Mouse (Mus musculus): ENCODE measurements around the gene Pdlim7.

The Pdlim7 gene

DNA sequence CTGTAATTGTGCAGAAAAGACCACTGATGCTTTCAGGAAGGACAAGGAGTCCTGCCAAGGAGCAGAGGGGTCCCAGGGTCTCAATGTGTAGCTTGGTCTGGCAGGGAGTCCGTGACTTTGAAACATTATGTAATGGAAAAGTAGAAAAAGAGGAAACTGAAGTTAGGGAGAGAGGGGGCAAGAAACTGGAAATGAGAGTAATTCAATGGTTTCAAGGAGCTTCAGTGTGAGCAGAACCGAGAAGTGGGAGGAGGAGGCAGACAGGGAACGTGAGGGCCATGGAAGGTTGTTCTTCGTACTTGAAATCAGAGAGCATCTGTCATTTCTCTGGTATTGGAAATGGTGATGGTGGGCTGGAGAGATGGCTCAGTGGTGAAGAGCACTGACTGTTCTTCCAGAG is 6.1 kb upstream of the Pdlim7 start:
- DNase-seq, result no peak

GRCm38 (mm10) chr13:55516955-55517354 is 3.5 kb upstream of the Pdlim7 start:
- DNase-seq, result peak; percentile 94

- DNase-seq, result no peak
Measured at GRCm38 (mm10) chr13:55513828-55514227, 352 bp upstream of the Pdlim7 start.

DNA sequence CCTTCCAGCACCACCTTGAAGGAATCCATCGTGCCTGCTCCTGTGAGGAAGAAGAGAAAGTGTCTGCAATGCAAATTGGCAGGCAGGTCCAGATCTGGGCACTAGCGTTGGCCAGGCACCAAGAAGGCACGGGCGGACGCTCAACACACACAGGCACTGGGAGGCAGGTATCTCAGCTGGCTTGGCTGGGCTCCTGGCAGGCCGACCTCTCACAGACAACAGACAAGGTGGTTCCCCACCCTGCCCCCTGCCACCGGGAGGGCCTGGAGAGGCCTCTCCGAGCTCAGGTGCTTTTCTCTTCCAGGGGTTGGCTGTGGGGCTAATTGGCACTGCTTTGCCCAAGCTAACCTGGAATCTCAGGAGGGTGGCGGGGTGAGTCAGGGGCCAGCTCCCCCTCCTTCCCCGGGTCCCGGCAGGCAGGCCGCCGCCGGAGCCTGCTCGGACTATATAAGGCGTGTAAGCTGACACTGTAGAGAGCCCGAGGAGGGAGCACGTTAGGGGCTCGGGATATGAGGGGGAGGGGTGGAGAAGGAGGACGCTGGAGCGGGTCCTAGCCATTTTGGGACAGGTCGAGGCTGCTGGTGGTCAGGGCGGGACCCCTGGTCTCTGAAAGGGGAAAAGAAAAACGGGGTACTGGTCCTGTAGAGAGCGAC is 971 bp downstream of the Pdlim7 start:
- DNase-seq, result peak; percentile 79

DNA sequence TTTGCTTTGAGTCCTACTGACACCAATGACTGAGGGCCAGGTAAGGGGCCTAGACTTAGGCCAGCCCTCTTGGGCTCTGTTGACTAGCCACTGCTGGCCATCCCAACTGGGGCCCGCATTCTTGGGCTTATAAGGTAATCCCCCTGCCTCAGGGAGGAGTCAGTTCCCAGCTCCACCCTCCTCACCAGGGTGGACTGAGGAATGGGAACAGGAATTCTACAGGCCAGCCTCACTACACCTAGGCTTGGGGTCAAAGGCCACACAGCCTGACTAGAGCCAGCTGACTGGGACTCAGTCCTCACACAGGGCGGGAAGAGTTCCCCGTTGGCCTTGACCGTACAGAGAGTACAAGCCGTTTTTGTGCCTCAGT is 2.0 kb downstream of the Pdlim7 start:
- peak; percentile 47 for DNase-seq

DNA sequence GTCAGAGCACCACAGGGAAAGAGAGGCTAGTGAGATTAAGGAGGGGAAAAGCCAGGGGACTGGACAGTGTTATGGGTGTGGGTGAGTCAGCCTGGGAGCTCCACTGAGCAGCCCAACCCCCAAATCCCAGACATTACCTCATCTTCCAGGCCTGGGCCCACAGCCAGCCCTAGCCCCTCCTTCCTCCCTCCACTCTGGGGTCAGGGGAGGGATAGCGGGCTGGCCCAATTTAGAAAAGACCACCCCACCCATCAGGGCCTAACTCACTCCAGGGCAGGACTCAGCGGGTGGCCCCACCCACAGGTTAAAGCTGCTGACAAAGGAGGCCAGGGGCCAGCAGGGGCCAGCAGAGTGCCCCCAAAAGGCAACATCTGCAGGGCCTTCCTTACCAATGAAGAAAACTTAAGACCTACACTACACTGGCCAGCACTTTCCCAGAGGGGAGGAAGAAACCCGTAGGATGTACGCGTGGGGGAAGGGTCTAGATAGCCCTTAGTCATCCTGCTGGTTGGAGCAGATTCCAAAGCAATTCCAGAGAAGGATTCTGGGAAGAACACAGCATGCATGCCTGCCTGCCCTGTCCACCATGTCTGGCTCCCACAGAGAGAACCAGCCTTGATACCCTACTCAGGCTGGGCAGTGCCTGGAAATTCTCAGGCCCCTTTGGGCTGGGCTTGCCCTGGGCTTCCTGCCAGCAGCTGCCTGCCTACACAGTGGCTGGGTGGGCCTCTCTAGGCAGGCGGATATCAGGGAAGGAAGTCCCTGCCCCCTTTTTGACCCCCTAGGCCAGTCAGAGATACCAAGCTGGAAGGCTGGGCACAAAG is 2.6 kb downstream of the Pdlim7 start:
- peak; percentile 89 for DNase-seq

- no peak for DNase-seq
Measured at GRCm38 (mm10) chr13:55510332-55510667, 3.2 kb downstream of the Pdlim7 start.

- no peak for DNase-seq
Measured at GRCm38 (mm10) chr13:55508531-55508930, 4.9 kb downstream of the Pdlim7 start.

DNA sequence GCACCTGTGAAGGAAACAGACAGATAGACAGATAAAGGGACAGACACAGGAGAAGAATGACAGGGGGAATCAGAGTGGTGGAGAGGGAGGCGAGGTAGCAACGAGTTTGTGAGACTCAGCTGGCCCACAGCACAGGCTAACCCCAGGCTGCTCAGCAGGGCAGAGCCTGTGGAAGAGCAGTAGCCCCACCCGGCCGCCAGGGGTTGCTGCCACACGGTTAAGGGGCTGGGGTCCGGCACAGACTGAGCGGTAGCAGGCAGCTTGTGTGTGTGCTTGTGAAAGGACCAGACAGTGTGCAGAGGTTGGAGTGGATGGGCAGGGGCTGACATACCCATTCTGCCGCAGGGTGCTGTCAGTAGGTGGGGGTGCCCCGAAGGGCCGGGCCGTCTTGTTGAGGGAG is 5.6 kb downstream of the Pdlim7 start:
- no peak for DNase-seq

- DNase-seq, result no peak
Measured at GRCm38 (mm10) chr13:55506697-55507096, 6.8 kb downstream of the Pdlim7 start.

DNA sequence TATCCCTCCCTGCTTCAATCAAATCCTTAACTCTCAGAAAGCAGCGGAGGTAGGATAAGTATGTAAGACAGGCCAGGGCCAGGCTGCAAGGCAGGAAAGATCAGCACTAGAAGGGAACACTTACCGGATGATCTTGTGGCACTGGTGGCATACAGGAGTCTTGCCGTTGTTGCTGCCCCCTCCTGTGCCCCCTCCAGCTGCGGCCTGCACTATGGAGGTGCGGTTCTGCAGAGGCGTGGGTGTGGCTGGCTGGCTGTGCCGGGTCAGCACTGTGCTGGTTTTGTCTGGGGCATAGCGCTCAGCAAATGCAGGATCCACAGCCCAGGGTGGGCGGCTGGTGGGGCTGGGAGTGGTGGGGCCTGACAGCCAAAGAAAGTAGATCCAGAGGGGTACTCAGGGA is 7.7 kb downstream of the Pdlim7 start:
- no peak for DNase-seq

DNA sequence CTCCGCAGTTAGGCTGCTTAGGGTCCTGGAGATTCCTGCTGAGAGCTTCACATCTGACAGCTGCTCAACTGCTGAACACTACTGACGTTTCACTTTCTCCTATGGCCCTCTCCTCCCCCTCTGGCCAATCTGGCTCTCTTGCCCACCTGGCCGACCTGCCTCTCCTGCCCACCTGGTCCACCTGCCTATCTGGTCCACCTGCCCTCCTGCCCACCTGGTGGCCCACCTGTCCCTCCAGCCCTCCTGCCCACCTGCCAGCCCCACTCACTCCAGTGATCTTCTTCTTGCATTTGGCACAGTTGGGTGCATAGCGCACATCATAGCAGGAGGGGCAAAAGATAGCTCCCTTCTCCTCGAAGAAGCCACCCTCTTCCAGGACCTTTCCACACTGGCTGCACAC is 9.1 kb downstream of the Pdlim7 start:
- DNase-seq, result no peak

DNA sequence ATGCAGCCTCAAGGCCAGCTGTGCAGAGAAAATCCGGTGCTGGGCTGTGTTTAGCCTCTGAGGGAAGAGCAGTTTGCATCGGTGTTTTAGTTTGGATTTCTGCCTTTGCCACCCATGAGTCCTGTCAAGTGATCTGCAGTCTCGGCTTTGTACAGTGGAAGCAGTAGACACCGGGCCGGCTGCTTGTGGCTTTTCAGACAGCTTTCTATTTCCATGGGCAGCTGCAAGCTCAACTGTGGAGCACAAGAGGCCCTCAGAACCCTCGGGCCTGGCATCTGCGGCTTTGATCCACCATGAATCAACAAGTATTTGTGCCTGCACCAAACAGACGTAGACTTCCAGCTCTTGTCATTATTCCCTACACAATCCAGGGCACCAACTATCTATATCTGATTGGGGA is 11.1 kb downstream of the Pdlim7 start:
- no peak for DNase-seq

DNA sequence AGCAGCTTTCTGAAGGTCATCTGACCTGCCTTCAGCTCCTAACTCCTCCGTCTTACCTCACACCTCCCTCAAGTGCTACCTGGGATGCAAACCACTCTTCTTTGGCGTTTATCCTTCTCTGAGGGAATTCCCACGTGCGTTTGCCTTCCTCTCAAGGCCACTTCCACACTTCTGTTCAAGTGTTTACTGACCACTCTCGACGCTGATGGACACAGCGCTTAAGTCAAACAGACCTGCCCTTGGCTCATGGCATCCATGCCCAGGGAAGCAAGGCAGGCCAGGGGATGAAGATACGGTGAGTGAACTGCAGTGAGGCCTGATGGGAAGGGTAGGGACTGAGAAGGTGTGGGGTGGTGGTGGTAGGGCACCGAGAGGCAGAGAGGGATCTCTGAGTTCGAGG is 12.9 kb downstream of the Pdlim7 start:
- DNase-seq, result no peak

DNA sequence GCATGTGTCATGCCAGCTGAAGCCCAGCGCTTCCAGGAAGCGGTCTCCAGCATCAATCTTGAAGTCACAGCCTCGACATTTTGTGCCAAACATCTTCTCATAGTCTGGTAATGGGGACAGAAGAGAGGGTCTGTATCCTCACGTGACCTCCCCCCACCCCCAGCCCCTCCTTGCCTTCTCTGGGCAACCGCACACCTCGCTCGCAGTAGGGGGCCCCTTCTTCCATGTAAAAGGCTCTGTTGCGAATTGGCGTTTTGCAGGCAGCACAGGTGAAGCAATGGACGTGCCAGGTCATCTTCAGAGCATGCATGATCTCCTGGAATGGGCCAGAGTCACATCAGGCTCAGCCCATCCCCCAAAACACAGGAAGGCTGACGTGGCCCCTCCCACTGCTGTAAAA is 14.6 kb downstream of the Pdlim7 start:
- no peak for DNase-seq

- no peak for DNase-seq
Measured at GRCm38 (mm10) chr13:55496661-55497060, 16.8 kb downstream of the Pdlim7 start.

DNA sequence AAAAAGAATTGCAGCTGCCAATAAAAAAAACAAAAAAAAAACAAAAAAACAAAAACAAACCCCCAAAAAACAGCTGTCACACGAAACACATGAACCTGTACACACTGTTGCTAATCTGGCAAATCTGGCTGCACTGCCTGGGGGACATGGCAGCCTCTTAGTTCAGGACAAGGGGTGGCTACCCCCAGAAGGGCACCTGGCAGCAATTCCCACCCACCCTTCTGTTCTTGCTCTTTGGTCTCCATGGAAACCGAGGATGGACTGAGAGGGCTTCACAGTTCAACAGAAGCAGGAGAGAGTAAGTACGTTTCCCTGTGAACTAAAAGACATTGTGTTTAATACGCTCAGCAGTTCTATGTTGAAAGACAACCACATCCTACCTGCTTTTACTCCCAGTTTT is 17.8 kb downstream of the Pdlim7 start:
- no peak for DNase-seq

GRCm38 (mm10) chr13:55494883-55495621 is 18.4 kb downstream of the Pdlim7 start:
- DNase-seq, result peak; percentile 40

DNA sequence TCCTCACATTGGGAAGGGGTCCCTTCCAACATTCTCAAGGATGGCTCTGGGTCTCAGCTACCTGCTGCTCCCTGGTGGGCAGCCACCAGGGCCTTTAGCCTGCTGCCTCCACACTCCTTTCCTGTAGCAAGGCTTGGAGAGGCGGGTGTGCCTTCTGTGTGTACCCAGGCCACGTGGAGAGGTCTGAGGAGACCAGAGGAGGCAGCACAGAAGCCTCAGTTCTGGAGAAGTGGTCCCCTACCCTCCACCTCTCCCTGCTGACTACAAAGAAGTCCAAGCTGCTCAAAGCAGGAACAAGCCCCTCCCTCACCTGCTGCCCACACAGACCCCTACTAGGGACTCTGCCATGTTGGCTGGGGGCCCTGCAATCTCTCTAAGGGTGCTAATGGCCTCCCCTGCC is 19.2 kb downstream of the Pdlim7 start:
- DNase-seq, result peak; percentile 6

- peak; percentile 85 for DNase-seq
Measured at GRCm38 (mm10) chr13:55487578-55488498, 25.6 kb downstream of the Pdlim7 start, which contains the start of gene Dbn1. Gene Dbn1 (minus strand): TSS chr13:55488111.

GRCm38 (mm10) chr13:55486916-55487577 is 26.4 kb downstream of the Pdlim7 start:
- DNase-seq, result peak; percentile 73

All from kidney, postnatal 10 days (tissue).